Mouse (Mus musculus): Measurements from ENCODE around the gene Ipo8.

GRCm38 (mm10) chr6:148841760-148842159, 10.5 kb upstream of the Ipo8 start:
- TF ChIP-seq TCF12 (IDR thresholded peaks at IDR 0.05; ENCODE audit: insufficient read depth, poor library complexity, severe bottlenecking) = no peak
- no peak for TF ChIP-seq E2F4 (IDR thresholded peaks at IDR 0.05; ENCODE audit: insufficient read depth)
- no peak for TF ChIP-seq POLR2A (IDR thresholded peaks at IDR 0.05; ENCODE audit: insufficient read length, low read depth)
- TF ChIP-seq CEBPB (IDR thresholded peaks at IDR 0.05; ENCODE audit: insufficient read depth, poor library complexity, severe bottlenecking) = no peak
- no peak for TF ChIP-seq POLR2AphosphoS2 (IDR thresholded peaks at IDR 0.05; ENCODE audit: insufficient read length, low read depth)
- TF ChIP-seq REST (IDR thresholded peaks at IDR 0.05; ENCODE audit: insufficient read depth, insufficient read length) = no peak
- no peak for TF ChIP-seq TCF3 (IDR thresholded peaks at IDR 0.05; ENCODE audit: insufficient read length, low read depth)
- TF ChIP-seq USF1 (IDR thresholded peaks at IDR 0.05; ENCODE audit: low read depth) = no peak
- TF ChIP-seq MAX (IDR thresholded peaks at IDR 0.05; ENCODE audit: low read depth) = no peak

All from myocyte (in vitro differentiated cells).